Mouse (Mus musculus) small intestine, adult 2 months (tissue): Measurements from ENCODE around the gene Pck1. TPM values are rescaled to one million over a fixed set of nuclear protein-coding genes. Genes with fewer than 3 reads are reported as not detected.
A peak's percentile ranks its signal among the peaks of the same experiment; 100 is the strongest.

Experiments
- H3K27ac ChIP-seq: fragments of 200-500 bp; 2 replicates; pipeline ENCODE4 v1.5.1; 2012; ENCODE audit warnings: low read depth, low read length, control low read depth, inconsistent platforms; ENCODE audit not compliant: insufficient read depth
- H3K27me3 ChIP-seq: fragments of 200-500 bp; 2 replicates; pipeline ENCODE4 v1.6.1; 2012; ENCODE audit warnings: mild to moderate bottlenecking, moderate library complexity, low read length, inconsistent platforms; ENCODE audit not compliant: control insufficient read depth, insufficient read depth
- H3K36me3 ChIP-seq: fragments of 200-500 bp; 2 replicates; pipeline ENCODE4 v1.6.1; 2012; ENCODE audit warnings: mild to moderate bottlenecking, low read length, control low read depth, inconsistent platforms; ENCODE audit not compliant: control insufficient read depth, insufficient read depth
- H3K4me1 ChIP-seq: fragments of 200-500 bp; 2 replicates; pipeline ENCODE4 v1.6.1; 2012; ENCODE audit warnings: low read length, inconsistent platforms, mixed read lengths; ENCODE audit not compliant: control insufficient read depth, insufficient read depth, insufficient read length
- H3K4me3 ChIP-seq: fragments of 200-500 bp; 2 replicates; pipeline ENCODE4 v1.5.1; 2012; ENCODE audit warnings: low read depth, mild to moderate bottlenecking, control low read depth, inconsistent platforms, low read length, moderate library complexity
- CTCF ChIP-seq: fragments of 200-500 bp; IDR thresholded peaks from 2 replicates; pipeline ENCODE4 v1.5.1; 2012; ENCODE audit warnings: low read depth, mild to moderate bottlenecking, control low read depth, inconsistent platforms, low read length, moderate library complexity, mixed read lengths; ENCODE audit not compliant: insufficient replicate concordance, insufficient read length; ENCODE audit errors: extremely low read depth
- POLR2A ChIP-seq: fragments of 200-500 bp; IDR thresholded peaks from 2 replicates; pipeline ENCODE4 v1.6.1; 2012; ENCODE audit warnings: low read depth, mild to moderate bottlenecking, control low read depth, inconsistent platforms, low read length, moderate library complexity
- WGBS: fragments of 180-500 bp; shearing (Covaris S2); methylation state at CpG from one replicate; pipeline ENCODE4 v1.1.7; 2018; 5-methylcytosine and 5-hydroxymethylcytosine counted together
- polyA plus RNA-seq: library from polyadenylated mRNA; depleted of rRNA; stranded (reverse); fragments of >200 nt; gene quantifications from 2 replicates; pipeline ENCODE4 v1.2.3, GENCODE M21; 2012

Gene Pck1
- polyA plus RNA-seq, 1 experiment = 46.3 TPM

DNA sequence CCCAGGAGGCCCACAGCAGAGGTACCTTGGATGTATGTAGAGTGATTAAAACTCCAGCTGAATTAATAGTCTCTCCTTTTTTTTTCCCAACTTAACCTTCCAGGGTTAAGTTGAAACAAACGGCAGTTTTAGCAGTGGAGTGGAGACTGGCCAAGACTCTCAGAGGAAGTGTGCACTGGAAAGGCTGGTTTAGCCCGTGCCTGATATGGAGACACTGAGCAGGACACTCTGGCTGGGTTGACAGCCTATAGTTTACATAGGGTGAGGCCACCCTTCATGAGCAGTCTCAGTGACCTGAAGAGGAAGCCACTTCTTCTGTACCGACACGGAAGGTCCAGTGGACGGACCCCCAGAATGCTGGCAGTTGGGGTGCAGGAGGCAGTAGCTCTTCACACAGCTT is 1.5 kb upstream of the Pck1 start:
- no peak for TF ChIP-seq POLR2A
- no peak for TF ChIP-seq CTCF
- Histone ChIP-seq H3K27ac (peak overlapping the region; percentile 96), H3K4me3 (no peak overlapping the region), H3K36me3 (peaks cover 15% of the 10 kb centered on the region), H3K4me1 (peaks cover 22% of the 10 kb centered on the region), H3K27me3 (no peaks in the 10 kb centered on the region)
- WGBS = 43% methylated on average over 5 of the region's 5 CpGs

GRCm38 (mm10) chr2:173151784-173152284 is 1.0 kb upstream of the Pck1 start:
- WGBS = 81% methylated on average over 7 of the region's 7 CpGs
- Histone ChIP-seq H3K4me3 (no peak overlapping the region), H3K27ac (peak overlapping the region; percentile 96), H3K27me3 (no peaks in the 10 kb centered on the region), H3K4me1 (peaks cover 22% of the 10 kb centered on the region), H3K36me3 (peaks cover 17% of the 10 kb centered on the region)
- TF ChIP-seq POLR2A (no peak), CTCF (no peak)

DNA sequence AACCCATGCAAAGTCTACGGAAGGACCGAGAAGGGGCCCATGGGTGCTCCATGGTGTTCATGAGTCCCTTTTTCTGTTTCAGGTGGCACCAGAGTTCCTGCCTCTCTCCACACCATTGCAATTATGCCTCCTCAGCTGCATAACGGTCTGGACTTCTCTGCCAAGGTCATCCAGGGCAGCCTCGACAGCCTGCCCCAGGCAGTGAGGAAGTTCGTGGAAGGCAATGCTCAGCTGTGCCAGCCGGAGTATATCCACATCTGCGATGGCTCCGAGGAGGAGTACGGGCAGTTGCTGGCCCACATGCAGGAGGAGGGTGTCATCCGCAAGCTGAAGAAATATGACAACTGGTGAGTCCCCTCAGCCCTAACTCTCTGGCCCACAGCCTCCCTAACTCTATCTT is 418 bp downstream of the Pck1 start:
- 57% methylated on average over 10 of the region's 10 CpGs for WGBS
- H3K36me3 ChIP-seq = peaks cover 29% of the 10 kb centered on the region
- TF ChIP-seq POLR2A (no peak), CTCF (no peak)
- H3K4me1 ChIP-seq = peaks cover 22% of the 10 kb centered on the region
- H3K27ac ChIP-seq = peak overlapping the region; percentile 93
- peak overlapping the region; percentile 64 for H3K4me3 ChIP-seq
- H3K27me3 ChIP-seq = no peaks in the 10 kb centered on the region

GRCm38 (mm10) chr2:173154513-173154912 is 1.7 kb downstream of the Pck1 start:
- Histone ChIP-seq H3K27me3 (no peaks in the 10 kb centered on the region), H3K27ac (no peak overlapping the region), H3K36me3 (peaks cover 30% of the 10 kb centered on the region), H3K4me3 (peak overlapping the region; percentile 64), H3K4me1 (peaks cover 22% of the 10 kb centered on the region)
- WGBS = 93% methylated on average over 13 of the region's 13 CpGs
- no peak for TF ChIP-seq POLR2A
- TF ChIP-seq CTCF = no peak

DNA sequence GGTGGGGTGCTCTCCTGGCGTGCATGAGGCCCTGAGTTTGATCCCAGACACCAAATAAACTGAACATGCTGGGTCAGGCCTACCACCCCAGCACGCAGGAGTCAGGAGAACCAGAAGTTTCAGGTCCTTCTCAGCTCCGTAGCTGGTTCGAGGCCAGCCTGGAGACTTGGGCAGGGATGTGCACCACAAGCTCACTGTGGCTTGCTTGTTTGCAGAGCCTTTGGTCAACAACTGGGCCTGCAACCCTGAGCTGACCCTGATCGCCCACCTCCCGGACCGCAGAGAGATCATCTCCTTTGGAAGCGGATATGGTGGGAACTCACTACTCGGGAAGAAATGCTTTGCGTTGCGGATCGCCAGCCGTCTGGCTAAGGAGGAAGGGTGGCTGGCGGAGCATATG is 2.1 kb downstream of the Pck1 start:
- Histone ChIP-seq H3K4me1 (peaks cover 22% of the 10 kb centered on the region), H3K27ac (no peak overlapping the region), H3K27me3 (no peaks in the 10 kb centered on the region), H3K4me3 (peak overlapping the region; percentile 64), H3K36me3 (peaks cover 30% of the 10 kb centered on the region)
- TF ChIP-seq CTCF (no peak), POLR2A (no peak)
- 95% methylated on average over 14 of the region's 14 CpGs for WGBS

DNA sequence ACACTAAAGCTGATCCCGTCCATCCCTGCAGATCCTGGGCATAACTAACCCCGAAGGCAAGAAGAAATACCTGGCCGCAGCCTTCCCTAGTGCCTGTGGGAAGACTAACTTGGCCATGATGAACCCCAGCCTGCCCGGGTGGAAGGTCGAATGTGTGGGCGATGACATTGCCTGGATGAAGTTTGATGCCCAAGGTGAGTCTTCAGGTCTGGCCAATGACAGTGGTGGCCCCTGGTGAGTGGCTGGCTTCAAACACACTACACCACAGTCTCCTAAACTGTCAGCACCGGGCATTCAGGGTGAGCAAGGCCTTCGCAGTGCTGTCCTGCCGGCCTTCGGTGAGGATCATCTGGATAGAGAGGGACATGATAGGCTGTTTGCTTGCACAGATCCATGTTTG is 3.1 kb downstream of the Pck1 start:
- no peak for TF ChIP-seq CTCF
- TF ChIP-seq POLR2A = no peak
- 91% methylated on average over 10 of the region's 10 CpGs for WGBS
- no peaks in the 10 kb centered on the region for H3K27me3 ChIP-seq

DNA sequence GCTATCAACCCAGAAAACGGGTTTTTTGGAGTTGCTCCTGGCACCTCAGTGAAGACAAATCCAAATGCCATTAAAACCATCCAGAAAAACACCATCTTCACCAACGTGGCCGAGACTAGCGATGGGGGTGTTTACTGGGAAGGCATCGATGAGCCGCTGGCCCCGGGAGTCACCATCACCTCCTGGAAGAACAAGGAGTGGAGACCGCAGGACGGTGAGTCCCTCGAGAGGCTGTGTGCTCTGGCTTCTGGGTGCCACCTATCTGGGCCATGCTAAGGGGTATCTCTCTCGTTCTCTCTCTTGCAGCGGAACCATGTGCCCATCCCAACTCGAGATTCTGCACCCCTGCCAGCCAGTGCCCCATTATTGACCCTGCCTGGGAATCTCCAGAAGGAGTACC is 4.1 kb downstream of the Pck1 start:
- Histone ChIP-seq H3K27me3 (no peaks in the 10 kb centered on the region), H3K4me1 (peaks cover 14% of the 10 kb centered on the region), H3K36me3 (peaks cover 30% of the 10 kb centered on the region), H3K4me3 (peak overlapping the region; percentile 22), H3K27ac (no peak overlapping the region)
- 91% methylated on average over 13 of the region's 13 CpGs for WGBS
- TF ChIP-seq CTCF (no peak), POLR2A (no peak)

More for the DNA sequence above, 3.1 kb downstream of the Pck1 start:
- Histone ChIP-seq H3K36me3 (peaks cover 30% of the 10 kb centered on the region), H3K4me1 (peaks cover 25% of the 10 kb centered on the region), H3K27ac (no peak overlapping the region), H3K4me3 (peak overlapping the region; percentile 27)

GRCm38 (mm10) chr2:173157376-173157775 is 4.5 kb downstream of the Pck1 start:
- no peak overlapping the region for H3K4me3 ChIP-seq
- no peaks in the 10 kb centered on the region for H3K27me3 ChIP-seq
- 45% methylated on average over 4 of the region's 4 CpGs for WGBS
- peaks cover 15% of the 10 kb centered on the region for H3K4me1 ChIP-seq
- TF ChIP-seq POLR2A (no peak), CTCF (no peak)
- H3K36me3 ChIP-seq = peaks cover 30% of the 10 kb centered on the region
- H3K27ac ChIP-seq = no peak overlapping the region
